Mouse (Mus musculus): ENCODE data around the gene Tgif1. TPM values are rescaled to one million over a fixed set of nuclear protein-coding genes. Genes with fewer than 3 reads are reported as not detected.

The Tgif1 gene
- polyA plus RNA-seq, 1 experiment from 2014 or later = 35.6 TPM

DNA sequence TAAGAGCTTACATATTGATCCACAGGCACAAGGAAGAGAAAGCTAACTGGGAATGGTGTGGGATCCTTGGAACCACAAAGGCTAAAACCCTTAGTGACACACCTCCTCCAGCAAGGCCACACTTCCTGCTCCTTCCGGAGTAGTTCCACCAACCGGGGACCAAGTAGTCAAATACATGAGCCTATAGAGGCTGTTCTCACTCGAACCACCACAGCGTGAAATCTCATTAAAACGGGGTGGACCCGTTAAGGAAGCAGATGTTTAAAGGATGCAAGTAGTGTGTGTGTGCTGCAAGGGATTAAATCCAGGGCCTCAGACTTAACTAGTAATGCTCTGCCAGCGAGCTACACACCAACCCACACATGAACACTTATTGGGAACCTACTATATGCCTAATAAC lies 27.8 kb upstream of the Tgif1 start:
- Histone ChIP-seq H3K4me1 (replicated peaks; ENCODE audit: control insufficient read depth, insufficient read depth) (no peaks in the 10 kb centered on the region), H3K27me3 (ENCODE audit: control insufficient read depth, insufficient read depth, low read length) (no peaks in the 10 kb centered on the region), H3K9me3 (ENCODE audit: control insufficient read depth, low read length) (no peaks in the 10 kb centered on the region), H3K4me2 (replicated peaks; ENCODE audit: low read depth) (no peak overlapping the region), H3K27ac (replicated peaks) (no peak overlapping the region), H3K9ac (ENCODE audit: low read length) (no peak overlapping the region), H3K4me3 (ENCODE audit: low read depth, low read length) (no peak overlapping the region), H3K36me3 (ENCODE audit: control insufficient read depth, insufficient read depth, low read length) (no peaks in the 10 kb centered on the region)
- TF ChIP-seq CTCF (IDR thresholded peaks at IDR 0.05; ENCODE audit: low read depth) (no peak), EP300 (optimal IDR thresholded peaks at IDR 0.05) (no peak)
- 70% methylated on average over 7 of the region's 7 CpGs for WGBS
- no peak for ATAC-seq (ENCODE audit: low FRiP score, low TSS enrichment)
- no peak for DNase-seq (ENCODE audit: low spot score)

DNA sequence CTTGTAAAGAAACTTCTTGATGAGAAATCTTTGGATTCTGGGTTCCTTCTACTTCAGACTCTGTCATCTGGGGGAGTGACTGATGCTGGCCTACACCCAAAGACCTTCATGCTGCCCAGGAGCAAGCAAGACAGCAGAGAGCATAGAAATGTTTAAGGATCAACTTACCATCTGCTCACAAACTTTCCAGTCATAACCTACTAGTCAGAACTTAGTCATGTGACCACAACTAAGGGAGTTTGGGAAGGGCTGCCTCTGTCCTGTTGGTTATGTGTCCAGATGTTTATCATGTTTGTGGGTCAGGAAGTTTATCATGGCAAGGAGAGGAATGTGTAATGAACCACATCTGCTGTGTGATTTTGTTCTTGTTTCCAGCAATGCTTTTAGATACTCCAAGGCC lies 24.9 kb upstream of the Tgif1 start:
- no peak for DNase-seq (ENCODE audit: low spot score)
- TF ChIP-seq CTCF (IDR thresholded peaks at IDR 0.05; ENCODE audit: low read depth) = no peak
- Histone ChIP-seq H3K27ac (replicated peaks) (no peak overlapping the region), H3K4me1 (replicated peaks; ENCODE audit: control insufficient read depth, insufficient read depth) (no peaks in the 10 kb centered on the region), H3K9ac (ENCODE audit: low read length) (no peak overlapping the region), H3K4me3 (ENCODE audit: low read depth, low read length) (no peak overlapping the region), H3K4me2 (replicated peaks; ENCODE audit: low read depth) (no peak overlapping the region), H3K9me3 (ENCODE audit: control insufficient read depth, low read length) (no peaks in the 10 kb centered on the region), H3K36me3 (ENCODE audit: control insufficient read depth, insufficient read depth, low read length) (no peaks in the 10 kb centered on the region), H3K27me3 (ENCODE audit: control insufficient read depth, insufficient read depth, low read length) (no peaks in the 10 kb centered on the region)
- ATAC-seq (ENCODE audit: low FRiP score, low TSS enrichment) = no peak

DNA sequence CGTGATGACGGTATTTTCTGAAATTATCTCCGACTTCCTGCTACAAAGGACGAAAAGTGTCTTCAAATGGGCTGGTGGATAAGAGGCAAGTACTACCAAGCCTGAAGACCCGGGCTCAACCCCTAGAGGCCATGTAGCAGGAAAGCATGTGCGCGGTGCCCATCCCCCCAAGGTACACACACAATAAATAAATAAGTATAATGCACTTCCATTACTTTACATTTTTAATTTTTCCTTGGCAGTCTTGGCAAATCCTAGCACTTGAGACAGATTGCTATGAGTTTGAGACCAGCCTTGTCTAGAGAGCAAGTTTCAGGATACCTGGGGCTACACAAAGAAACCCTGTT lies 20.4 kb upstream of the Tgif1 start:
- no peak for ATAC-seq (ENCODE audit: low FRiP score, low TSS enrichment)
- TF ChIP-seq CTCF (IDR thresholded peaks at IDR 0.05; ENCODE audit: low read depth) = no peak
- TF ChIP-seq EP300 (optimal IDR thresholded peaks at IDR 0.05) = no peak
- Histone ChIP-seq H3K9me3 (ENCODE audit: control insufficient read depth, low read length) (no peaks in the 10 kb centered on the region), H3K4me2 (replicated peaks; ENCODE audit: low read depth) (peak overlapping the region; percentile 47), H3K36me3 (ENCODE audit: control insufficient read depth, insufficient read depth, low read length) (no peaks in the 10 kb centered on the region), H3K4me1 (replicated peaks; ENCODE audit: control insufficient read depth, insufficient read depth) (no peaks in the 10 kb centered on the region), H3K4me3 (ENCODE audit: low read depth, low read length) (peak overlapping the region; percentile 14), H3K9ac (ENCODE audit: low read length) (no peak overlapping the region), H3K27me3 (ENCODE audit: control insufficient read depth, insufficient read depth, low read length) (no peaks in the 10 kb centered on the region), H3K27ac (replicated peaks) (no peak overlapping the region)
- 48% methylated on average over 7 of the region's 7 CpGs for WGBS
- no peak for DNase-seq (ENCODE audit: low spot score)

DNA sequence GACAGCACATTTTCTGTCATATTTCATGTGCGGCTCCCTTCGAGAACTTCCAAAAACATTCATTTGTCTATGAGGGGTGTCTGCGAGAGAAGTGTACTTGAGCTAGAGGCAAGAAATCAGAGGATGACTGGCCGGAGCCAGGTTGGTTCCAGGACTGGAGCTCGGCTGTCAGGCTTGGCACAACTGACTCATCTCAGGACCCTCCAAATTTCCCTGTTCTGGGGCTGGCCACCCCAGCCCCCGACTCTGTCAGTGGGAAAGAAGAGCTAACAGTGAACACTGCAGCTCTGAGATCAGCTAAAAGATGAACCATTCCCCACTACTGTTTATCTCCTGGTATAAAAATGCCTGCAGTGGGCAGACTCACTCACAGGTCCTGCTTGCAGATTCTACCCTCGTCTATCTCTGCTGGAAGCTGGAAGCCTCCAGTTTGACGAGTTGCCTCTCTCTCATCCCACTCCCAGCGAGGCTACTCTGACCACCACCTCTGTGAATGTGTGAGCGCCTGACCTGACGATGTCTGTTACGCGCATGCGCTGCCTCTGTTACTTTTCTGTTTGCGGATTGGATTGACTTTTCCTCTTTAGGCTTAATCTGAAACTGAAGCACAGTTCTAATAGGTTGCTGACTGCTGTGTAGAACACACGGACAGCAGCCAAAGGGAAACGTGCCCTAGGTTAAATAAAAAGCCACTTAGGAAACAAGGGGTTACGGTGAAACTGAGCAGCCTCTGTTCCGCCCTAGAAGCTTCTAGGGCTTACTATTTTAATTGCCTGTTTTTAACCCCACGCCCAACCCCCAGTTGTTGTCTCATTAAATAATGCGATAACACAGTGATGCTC lies 19.8 kb upstream of the Tgif1 start:
- TF ChIP-seq CTCF (IDR thresholded peaks at IDR 0.05; ENCODE audit: low read depth) = no peak
- no peak for TF ChIP-seq EP300 (optimal IDR thresholded peaks at IDR 0.05)
- peak; percentile 54; the same call in 1 of the 2 replicates for ATAC-seq (ENCODE audit: low FRiP score, low TSS enrichment)
- Histone ChIP-seq H3K27me3 (ENCODE audit: control insufficient read depth, insufficient read depth, low read length) (no peaks in the 10 kb centered on the region), H3K9ac (ENCODE audit: low read length) (0 out of 2 replicates have a peak overlapping the region, but pooled peaks have one; percentile 8), H3K4me2 (replicated peaks; ENCODE audit: low read depth) (peak overlapping the region; percentile 47), H3K9me3 (ENCODE audit: control insufficient read depth, low read length) (no peaks in the 10 kb centered on the region), H3K36me3 (ENCODE audit: control insufficient read depth, insufficient read depth, low read length) (no peaks in the 10 kb centered on the region), H3K27ac (replicated peaks) (0 out of 2 replicates have a peak overlapping the region, but pooled peaks have one; percentile 13), H3K4me1 (replicated peaks; ENCODE audit: control insufficient read depth, insufficient read depth) (no peaks in the 10 kb centered on the region), H3K4me3 (ENCODE audit: low read depth, low read length) (peak overlapping the region; percentile 14)
- WGBS = 32% methylated on average over 21 of the region's 21 CpGs
- peak; percentile 61 for DNase-seq (ENCODE audit: low spot score)

DNA sequence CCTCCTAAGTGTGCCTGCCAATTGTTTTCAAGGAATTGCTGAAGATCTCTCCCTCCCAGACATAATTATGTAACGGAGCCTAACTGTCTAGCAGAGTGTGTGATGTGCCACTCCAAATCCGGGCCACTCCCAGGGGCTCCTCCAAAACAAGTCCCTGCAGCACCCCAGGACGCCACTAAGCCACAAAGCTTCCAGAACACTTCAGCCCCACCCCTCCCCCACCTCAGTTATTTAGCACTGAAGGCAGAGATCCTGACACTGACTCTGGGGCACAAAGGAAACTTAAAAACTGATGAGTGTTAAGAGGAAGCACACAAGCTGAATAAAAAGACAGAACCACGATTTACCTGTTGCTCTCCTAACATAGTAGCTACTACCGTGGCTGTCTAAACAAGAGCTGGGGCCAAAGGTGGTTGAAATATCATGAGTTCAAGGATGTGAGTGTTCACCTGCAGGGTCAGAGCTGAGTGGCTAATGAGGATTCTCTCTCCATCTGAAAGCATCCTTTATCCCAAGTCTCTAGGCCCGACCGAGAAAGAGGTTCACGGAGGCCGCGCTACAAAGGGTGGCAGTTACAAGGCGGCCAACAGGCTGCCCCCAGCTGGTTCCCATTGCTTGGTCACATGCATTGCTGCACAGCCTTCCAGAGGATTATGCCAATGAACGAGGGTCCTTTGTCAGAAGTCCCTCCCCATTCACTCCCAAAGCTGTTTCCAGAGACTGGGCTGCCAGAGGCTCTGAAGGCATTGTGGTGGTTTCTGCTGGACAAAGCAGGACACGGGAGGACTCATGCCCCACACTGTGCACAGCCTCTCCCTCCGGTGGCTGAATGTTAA lies 19.0 kb upstream of the Tgif1 start:
- peak; percentile 26; the same call in 1 of the 2 replicates for TF ChIP-seq CTCF (IDR thresholded peaks at IDR 0.05; ENCODE audit: low read depth)
- no peak for TF ChIP-seq EP300 (optimal IDR thresholded peaks at IDR 0.05)
- Histone ChIP-seq H3K4me3 (ENCODE audit: low read depth, low read length) (no peak overlapping the region), H3K4me1 (replicated peaks; ENCODE audit: control insufficient read depth, insufficient read depth) (no peaks in the 10 kb centered on the region), H3K9me3 (ENCODE audit: control insufficient read depth, low read length) (no peaks in the 10 kb centered on the region), H3K27ac (replicated peaks) (no peak overlapping the region), H3K27me3 (ENCODE audit: control insufficient read depth, insufficient read depth, low read length) (no peaks in the 10 kb centered on the region), H3K9ac (ENCODE audit: low read length) (0 out of 2 replicates have a peak overlapping the region, but pooled peaks have one; percentile 8), H3K36me3 (ENCODE audit: control insufficient read depth, insufficient read depth, low read length) (no peaks in the 10 kb centered on the region), H3K4me2 (replicated peaks; ENCODE audit: low read depth) (no peak overlapping the region)
- WGBS = 32% methylated on average over 14 of the region's 14 CpGs
- ATAC-seq (ENCODE audit: low FRiP score, low TSS enrichment) (peak; percentile 45; the same call in 1 of the 2 replicates), DNase-seq (ENCODE audit: low spot score) (no peak)

All from stomach, postnatal 0 days (tissue).